Mouse (Mus musculus) kidney, postnatal 25 days (tissue): ENCODE results near the gene Mcat.

Experiments
- DNase-seq, 2 experiments: peaks; one replicate each; pipeline ENCODE4 v3.0.0; 2021; ENCODE audit warnings: mixed read lengths in 2 of 2

Mcat gene

GRCm38 (mm10) chr15:83534960-83535889 is 28.4 kb downstream of the Mcat start:
- no peak for DNase-seq

GRCm38 (mm10) chr15:83532606-83533005 is 31.0 kb downstream of the Mcat start:
- no peak for DNase-seq

- DNase-seq = no peak
Measured at GRCm38 (mm10) chr15:83531961-83532469, 31.6 kb downstream of the Mcat start.

GRCm38 (mm10) chr15:83530688-83531087 is 32.9 kb downstream of the Mcat start:
- DNase-seq = peak; percentile 66 to 86

GRCm38 (mm10) chr15:83530233-83530632 is 33.4 kb downstream of the Mcat start:
- peak; percentile 74 to 90 for DNase-seq

- peak; percentile 78 to 79 for DNase-seq
Measured at GRCm38 (mm10) chr15:83529765-83530164, 33.8 kb downstream of the Mcat start.

GRCm38 (mm10) chr15:83528892-83529291 is 34.7 kb downstream of the Mcat start:
- peak in 1 of 2 experiments; percentile 60 for DNase-seq

- no peak for DNase-seq
Measured at GRCm38 (mm10) chr15:83527747-83528146, 35.8 kb downstream of the Mcat start.

GRCm38 (mm10) chr15:83527092-83527437 is 36.5 kb downstream of the Mcat start:
- peak; percentile 29 to 61 for DNase-seq

GRCm38 (mm10) chr15:83526424-83527091 is 37.0 kb downstream of the Mcat start, which contains the start of gene Bik:
Gene Bik (plus strand): TSS chr15:83526862.
- peak; percentile 78 to 87 for DNase-seq

- DNase-seq = no peak
Measured at GRCm38 (mm10) chr15:83524333-83524729, 39.3 kb downstream of the Mcat start.

GRCm38 (mm10) chr15:83523638-83524332 is 39.8 kb downstream of the Mcat start:
- DNase-seq = no peak

- no peak for DNase-seq
Measured at GRCm38 (mm10) chr15:83523196-83523595, 40.4 kb downstream of the Mcat start.

GRCm38 (mm10) chr15:83520861-83521382 is 42.7 kb downstream of the Mcat start:
- no peak for DNase-seq

GRCm38 (mm10) chr15:83518215-83519048 is 45.2 kb downstream of the Mcat start:
- peak; percentile 80 to 87 for DNase-seq

GRCm38 (mm10) chr15:83515018-83515417 is 48.6 kb downstream of the Mcat start:
- DNase-seq = no peak

GRCm38 (mm10) chr15:83512489-83513281 is 50.9 kb downstream of the Mcat start:
- DNase-seq = no peak

GRCm38 (mm10) chr15:83510805-83511405 is 52.7 kb downstream of the Mcat start, which contains the start of gene Ttll1:
Gene Ttll1 (minus strand): TSS chr15:83510893.
- peak; percentile 97 for DNase-seq

- DNase-seq = no peak
Measured at GRCm38 (mm10) chr15:83509950-83510804, 53.4 kb downstream of the Mcat start.
